Mouse (Mus musculus): ENCODE data around the gene Wdtc1.

DNA sequence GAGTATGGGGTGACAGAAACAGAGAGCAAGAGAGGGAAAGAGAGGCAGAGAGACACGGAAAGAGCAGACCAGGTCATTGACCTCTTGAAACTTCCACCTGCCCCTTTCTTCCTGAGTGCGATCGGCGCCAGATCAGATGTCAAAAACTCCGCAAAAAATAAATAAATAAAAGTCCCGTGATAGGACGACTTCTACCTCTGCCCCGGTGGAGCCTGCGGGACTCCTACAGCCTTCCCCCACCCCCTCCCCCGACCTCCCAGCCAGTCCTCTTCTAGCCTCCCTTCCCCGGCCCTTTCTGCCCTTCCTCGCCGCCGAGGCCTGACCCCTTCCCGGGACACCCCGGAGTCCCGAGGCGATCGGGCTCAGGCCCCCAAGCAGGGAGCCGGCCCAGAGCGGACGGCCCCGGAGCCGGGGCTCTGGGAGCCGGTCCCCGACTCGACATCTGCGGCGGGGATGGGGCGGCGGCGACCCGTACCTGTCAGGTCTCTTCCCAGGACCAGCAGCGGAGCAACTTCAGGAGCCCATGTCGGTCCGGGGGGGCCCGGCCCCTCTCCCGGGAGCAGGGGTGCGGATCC, 14.7 kb downstream of the Wdtc1 start:
- TF ChIP-seq EP300 (IDR thresholded peaks at IDR 0.05; ENCODE audit: low read depth) (no peak), CTCF (IDR thresholded peaks at IDR 0.05; ENCODE audit: low read depth) (no peak)

All from heart, postnatal 0 days (tissue).